Mouse (Mus musculus) neutrophil, adult 59 days (primary cell): ENCODE measurements around the gene Metrn. TPM values are rescaled to one million over a fixed set of nuclear protein-coding genes. Genes with fewer than 3 reads are reported as not detected.

Source experiments
- total RNA-seq, 2 experiments: library from RNA; stranded (reverse); gene quantifications; 1 replicate in 1 of 2; 2 replicates in 1 of 2; pipeline ENCODE4 v1.2.4; 2023

Gene Metrn
- total RNA-seq = 10 to 100 TPM; 14.4 to 17.6 TPM

GRCm38 (mm10) chr17:25796951-25797369, at the start of gene Metrn:
Gene Metrn, minus strand, starts transcription at chr17:25797136.

GRCm38 (mm10) chr17:25844396-25844901, 47.5 kb upstream of the Metrn start, which contains the start of gene Rhot2:
Gene Rhot2, minus strand, starts transcription at chr17:25844851.

GRCm38 (mm10) chr17:25841117-25841880, 44.4 kb upstream of the Metrn start, which contains the start of gene Gm20683:
Gene Gm20683, minus strand, starts transcription at chr17:25841763.

GRCm38 (mm10) chr17:25837076-25837410, 40.1 kb upstream of the Metrn start, which contains the start of gene Rhbdl1:
Gene Rhbdl1, minus strand, starts transcription at chr17:25837295.

GRCm38 (mm10) chr17:25833291-25833663, 36.3 kb upstream of the Metrn start, which contains the start of gene Stub1:
Gene Stub1, minus strand, starts transcription at chr17:25833404.

GRCm38 (mm10) chr17:25828712-25829557, 32.0 kb upstream of the Metrn start, which contains the start of gene Jmjd8:
Gene Jmjd8, plus strand, starts transcription at chr17:25828867.

GRCm38 (mm10) chr17:25823452-25823851, 26.5 kb upstream of the Metrn start, which contains the start of gene Wdr24:
Gene Wdr24, plus strand, starts transcription at chr17:25823627.

GRCm38 (mm10) chr17:25808789-25809605, 12.1 kb upstream of the Metrn start, which contains the start of gene Fbxl16:
Gene Fbxl16, plus strand, starts transcription at chr17:25809085.

GRCm38 (mm10) chr17:25795609-25796092, 1.3 kb downstream of the Metrn start, which contains the start of gene AC134908.4:
Gene AC134908.4, minus strand, starts transcription at chr17:25795659.

GRCm38 (mm10) chr17:25792615-25793014, 4.3 kb downstream of the Metrn start, which contains the start of gene Fam173a:
Gene Fam173a, minus strand, starts transcription at chr17:25792901.

GRCm38 (mm10) chr17:25786280-25786679, 10.7 kb downstream of the Metrn start, which contains the start of gene Ccdc78:
Gene Ccdc78, plus strand, starts transcription at chr17:25786580.

GRCm38 (mm10) chr17:25785281-25785745, 11.6 kb downstream of the Metrn start, which contains the start of gene Haghl:
Gene Haghl, minus strand, starts transcription at chr17:25785673.

GRCm38 (mm10) chr17:25773549-25774120, 23.3 kb downstream of the Metrn start, which contains the start of gene Narfl:
Gene Narfl, plus strand, starts transcription at chr17:25773776.

GRCm38 (mm10) chr17:25754241-25754640, 42.7 kb downstream of the Metrn start, which contains the start of gene Msln:
Gene Msln, minus strand, starts transcription at chr17:25754378.

Other genes starting within 250 kb of the Metrn start
- not detected for gene Sox8, start 226.4 kb downstream of the Metrn start, total RNA-seq
- gene Lmf1, start 218.1 kb downstream of the Metrn start, total RNA-seq = 10 to 100 TPM; 11.9 to 15.9 TPM
- not detected for gene Gng13, start 80.0 kb downstream of the Metrn start, total RNA-seq
- gene Chtf18, start 69.7 kb downstream of the Metrn start, total RNA-seq = 10 to 100 TPM; 17.5 to 23.6 TPM
- gene Rpusd1, start 69.5 kb downstream of the Metrn start, total RNA-seq = 1 to 10 TPM; 6.1 to 6.7 TPM
- gene Mslnl, start 61.1 kb downstream of the Metrn start, total RNA-seq = under 1 TPM in 1 of 2 experiments, not detected in 1; 0.13 TPM
- gene Msln, start 42.8 kb downstream of the Metrn start, total RNA-seq = not detected
- gene Narfl, start 23.4 kb downstream of the Metrn start, total RNA-seq = 10 to 100 TPM; 25.5 to 25.9 TPM
- gene Haghl, start 11.5 kb downstream of the Metrn start, total RNA-seq = 10 to 100 TPM; 13.5 to 17.7 TPM
- gene Ccdc78, start 10.6 kb downstream of the Metrn start, total RNA-seq = not detected
- gene Fam173a, start 4.2 kb downstream of the Metrn start, total RNA-seq = 10 to 100 TPM; 32.0 to 35.0 TPM
- gene AC134908.4, start 1.5 kb downstream of the Metrn start, total RNA-seq = not detected
- not detected for gene Fbxl16, start 11.9 kb upstream of the Metrn start, total RNA-seq
- gene Wdr24, start 26.5 kb upstream of the Metrn start, total RNA-seq = 10 to 100 TPM; 12.5 to 13.4 TPM
- gene Jmjd8, start 31.7 kb upstream of the Metrn start, total RNA-seq = 10 to 100 TPM; 10.6 to 14.6 TPM
- gene Stub1, start 36.3 kb upstream of the Metrn start, total RNA-seq = 10 to 100 TPM; 43.4 to 51.8 TPM
- gene Rhbdl1, start 40.2 kb upstream of the Metrn start, total RNA-seq = 1 to 10 TPM; 1.2 to 2.7 TPM
- 1 to 10 TPM; 1.3 to 1.8 TPM for gene Gm20683, start 44.6 kb upstream of the Metrn start, total RNA-seq
- gene Rhot2, start 47.7 kb upstream of the Metrn start, total RNA-seq = 10 to 100 TPM; 26.9 to 30.9 TPM
- 10 to 100 TPM; 20.0 to 21.9 TPM for gene Wdr90, start 64.4 kb upstream of the Metrn start, total RNA-seq
- gene Mcrip2, start 71.6 kb upstream of the Metrn start, total RNA-seq = 1 to 10 TPM; 3.5 to 4.6 TPM
- 10 to 100 TPM; 10.1 to 10.6 TPM for gene Mettl26, start 77.9 kb upstream of the Metrn start, total RNA-seq
- gene Wfikkn1, start 83.7 kb upstream of the Metrn start, total RNA-seq = 1 to 10 TPM; 3.2 to 4.9 TPM
- 10 to 100 TPM; 16.9 to 19.1 TPM for gene Rab40c, start 122.6 kb upstream of the Metrn start, total RNA-seq
- 10 to 100 TPM; 45.9 to 71.2 TPM for gene Pigq, start 147.8 kb upstream of the Metrn start, total RNA-seq
- gene Nhlrc4, start 147.8 kb upstream of the Metrn start, total RNA-seq = under 1 TPM in 1 of 2 experiments, not detected in 1; 0.22 TPM
- gene A930017K11Rik, start 155.4 kb upstream of the Metrn start, total RNA-seq = not detected
- gene Capn15, start 188.7 kb upstream of the Metrn start, total RNA-seq = 10 to 100 TPM; 13.5 to 19.1 TPM